Mouse (Mus musculus): ENCODE results near the gene Shc1. TPM values are rescaled to one million over a fixed set of nuclear protein-coding genes. Genes with fewer than 3 reads are reported as not detected.
A peak's percentile ranks its signal among the peaks of the same experiment; 100 is the strongest.

The Shc1 gene
- total RNA-seq, 1 experiment from 2014 or later, result 50.8 TPM

- no peak for ATAC-seq (replicated peaks in 1 of 2; ENCODE audit: insufficient read depth in 1 of 2, low FRiP score in 2 of 2, low TSS enrichment in 1 of 2, low read depth in 1 of 2, poor library complexity in 2 of 2, severe bottlenecking in 2 of 2)
These were observed 9.8 kb upstream of the Shc1 start for GRCm38 (mm10) chr3:89408448-89408847.

- no peak for ATAC-seq (replicated peaks in 1 of 2; ENCODE audit: insufficient read depth in 1 of 2, low FRiP score in 2 of 2, low TSS enrichment in 1 of 2, low read depth in 1 of 2, poor library complexity in 2 of 2, severe bottlenecking in 2 of 2)
These were observed 8.5 kb upstream of the Shc1 start for GRCm38 (mm10) chr3:89409701-89410100.

- no peak for ATAC-seq (replicated peaks in 1 of 2; ENCODE audit: insufficient read depth in 1 of 2, low FRiP score in 2 of 2, low TSS enrichment in 1 of 2, low read depth in 1 of 2, poor library complexity in 2 of 2, severe bottlenecking in 2 of 2)
These were observed 7.4 kb upstream of the Shc1 start for GRCm38 (mm10) chr3:89410864-89411263.

- ATAC-seq (replicated peaks in 1 of 2; ENCODE audit: insufficient read depth in 1 of 2, low FRiP score in 2 of 2, low TSS enrichment in 1 of 2, low read depth in 1 of 2, poor library complexity in 2 of 2, severe bottlenecking in 2 of 2), result peak; percentile 99 to 100
These were observed 6.5 kb upstream of the Shc1 start, which contains the start of gene Flad1 for GRCm38 (mm10) chr3:89411490-89412393. Flad1 (minus strand) TSS chr3:89411870.

- ATAC-seq (replicated peaks in 1 of 2; ENCODE audit: insufficient read depth in 1 of 2, low FRiP score in 2 of 2, low TSS enrichment in 1 of 2, low read depth in 1 of 2, poor library complexity in 2 of 2, severe bottlenecking in 2 of 2), result no peak
These were observed 2.1 kb upstream of the Shc1 start for GRCm38 (mm10) chr3:89416158-89416557.

- ATAC-seq (replicated peaks in 1 of 2; ENCODE audit: insufficient read depth in 1 of 2, low FRiP score in 2 of 2, low TSS enrichment in 1 of 2, low read depth in 1 of 2, poor library complexity in 2 of 2, severe bottlenecking in 2 of 2), result no peak
These were observed 1.1 kb upstream of the Shc1 start for GRCm38 (mm10) chr3:89417131-89417530.

GRCm38 (mm10) chr3:89417840-89418169 lies 438 bp upstream of the Shc1 start:
- 0 out of 4 replicates have a peak, but pooled peaks have one; percentile 1 to 3 for ATAC-seq (replicated peaks in 1 of 2; ENCODE audit: insufficient read depth in 1 of 2, low FRiP score in 2 of 2, low TSS enrichment in 1 of 2, low read depth in 1 of 2, poor library complexity in 2 of 2, severe bottlenecking in 2 of 2)

GRCm38 (mm10) chr3:89418861-89419250 lies 613 bp downstream of the Shc1 start:
- ATAC-seq (replicated peaks in 1 of 2; ENCODE audit: insufficient read depth in 1 of 2, low FRiP score in 2 of 2, low TSS enrichment in 1 of 2, low read depth in 1 of 2, poor library complexity in 2 of 2, severe bottlenecking in 2 of 2), result no peak

- ATAC-seq (replicated peaks in 1 of 2; ENCODE audit: insufficient read depth in 1 of 2, low FRiP score in 2 of 2, low TSS enrichment in 1 of 2, low read depth in 1 of 2, poor library complexity in 2 of 2, severe bottlenecking in 2 of 2), result no peak
These were observed 1.3 kb downstream of the Shc1 start for GRCm38 (mm10) chr3:89419571-89419970.

GRCm38 (mm10) chr3:89419981-89420380 lies 1.7 kb downstream of the Shc1 start:
- no peak for ATAC-seq (replicated peaks in 1 of 2; ENCODE audit: insufficient read depth in 1 of 2, low FRiP score in 2 of 2, low TSS enrichment in 1 of 2, low read depth in 1 of 2, poor library complexity in 2 of 2, severe bottlenecking in 2 of 2)

GRCm38 (mm10) chr3:89420421-89420820 lies 2.2 kb downstream of the Shc1 start:
- no peak for ATAC-seq (replicated peaks in 1 of 2; ENCODE audit: insufficient read depth in 1 of 2, low FRiP score in 2 of 2, low TSS enrichment in 1 of 2, low read depth in 1 of 2, poor library complexity in 2 of 2, severe bottlenecking in 2 of 2)

GRCm38 (mm10) chr3:89421002-89421774 lies 2.9 kb downstream of the Shc1 start:
- ATAC-seq (replicated peaks in 1 of 2; ENCODE audit: insufficient read depth in 1 of 2, low FRiP score in 2 of 2, low TSS enrichment in 1 of 2, low read depth in 1 of 2, poor library complexity in 2 of 2, severe bottlenecking in 2 of 2), result peak; percentile 21 to 29; a peak in 2 of 4 replicates

- no peak for ATAC-seq (replicated peaks in 1 of 2; ENCODE audit: insufficient read depth in 1 of 2, low FRiP score in 2 of 2, low TSS enrichment in 1 of 2, low read depth in 1 of 2, poor library complexity in 2 of 2, severe bottlenecking in 2 of 2)
These were observed 3.7 kb downstream of the Shc1 start for GRCm38 (mm10) chr3:89421810-89422473.

GRCm38 (mm10) chr3:89422556-89423205 lies 4.4 kb downstream of the Shc1 start:
- ATAC-seq (replicated peaks in 1 of 2; ENCODE audit: insufficient read depth in 1 of 2, low FRiP score in 2 of 2, low TSS enrichment in 1 of 2, low read depth in 1 of 2, poor library complexity in 2 of 2, severe bottlenecking in 2 of 2), result no peak

GRCm38 (mm10) chr3:89424416-89425140 lies 6.3 kb downstream of the Shc1 start:
- no peak for ATAC-seq (replicated peaks in 1 of 2; ENCODE audit: insufficient read depth in 1 of 2, low FRiP score in 2 of 2, low TSS enrichment in 1 of 2, low read depth in 1 of 2, poor library complexity in 2 of 2, severe bottlenecking in 2 of 2)

GRCm38 (mm10) chr3:89425141-89425525 lies 6.9 kb downstream of the Shc1 start:
- no peak for ATAC-seq (replicated peaks in 1 of 2; ENCODE audit: insufficient read depth in 1 of 2, low FRiP score in 2 of 2, low TSS enrichment in 1 of 2, low read depth in 1 of 2, poor library complexity in 2 of 2, severe bottlenecking in 2 of 2)

GRCm38 (mm10) chr3:89425876-89426275 lies 7.6 kb downstream of the Shc1 start:
- no peak for ATAC-seq (replicated peaks in 1 of 2; ENCODE audit: insufficient read depth in 1 of 2, low FRiP score in 2 of 2, low TSS enrichment in 1 of 2, low read depth in 1 of 2, poor library complexity in 2 of 2, severe bottlenecking in 2 of 2)

All from hematopoietic stem cell, adult 5-6 weeks (primary cell).